Mouse (Mus musculus) heart, adult 9 months (tissue): ENCODE data around the gene Krt17.
"Not testable (repeated sequence)": the region's sequence is repeated elsewhere in the genome, so short reads cannot be mapped to it uniquely, and the experiment has no call there.

ENCODE experiments used
- DNase-seq, 2 experiments: peaks; one replicate each; pipeline ENCODE4 v3.0.0; 2022; ENCODE audit warnings: low spot score in 2 of 2

Gene Krt17

DNA sequence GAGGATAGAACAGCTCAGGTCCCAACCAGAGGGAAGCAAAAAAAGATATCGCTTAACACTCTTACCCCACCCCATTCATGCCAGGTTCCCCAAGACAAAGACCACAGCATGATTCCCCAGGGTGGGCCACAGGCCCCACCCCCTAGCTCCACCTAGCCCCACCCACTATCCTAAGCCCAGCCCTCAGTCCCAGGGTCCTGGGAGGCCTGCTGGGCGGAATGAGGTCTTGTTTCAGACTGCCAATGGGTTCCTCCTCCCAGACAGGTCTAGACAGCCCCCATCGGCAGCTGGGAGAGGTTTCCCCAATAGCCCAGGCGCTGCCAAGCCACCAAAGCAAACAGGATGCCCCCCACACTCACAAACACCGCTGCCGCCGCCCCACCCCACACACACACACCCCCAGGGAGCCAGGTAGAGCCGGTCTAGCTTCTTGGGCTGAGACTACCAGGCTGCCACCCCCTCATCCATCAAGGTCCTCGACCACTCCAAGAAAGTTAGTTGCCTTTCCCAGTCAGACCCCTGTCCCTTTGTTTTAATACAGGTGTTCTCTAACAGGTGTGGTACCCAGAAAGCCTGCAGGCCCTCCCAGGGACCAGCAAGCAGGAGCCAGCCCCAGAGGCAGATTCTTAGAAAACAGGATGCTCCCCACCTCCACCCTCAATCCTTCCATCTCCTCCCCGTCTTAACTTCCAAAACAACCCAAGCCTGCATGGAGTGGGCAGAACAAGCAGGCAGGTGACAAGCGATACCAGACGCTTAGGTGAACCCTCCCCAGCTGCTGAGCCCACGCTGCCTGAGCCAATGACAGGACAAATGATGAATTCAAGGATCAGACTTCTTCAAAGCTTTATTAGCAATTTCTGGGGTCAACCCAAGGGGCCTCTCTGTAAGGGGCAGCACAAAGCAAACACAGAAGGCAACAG, 1.5 kb upstream of the Krt17 start:
- no peak for DNase-seq

DNA sequence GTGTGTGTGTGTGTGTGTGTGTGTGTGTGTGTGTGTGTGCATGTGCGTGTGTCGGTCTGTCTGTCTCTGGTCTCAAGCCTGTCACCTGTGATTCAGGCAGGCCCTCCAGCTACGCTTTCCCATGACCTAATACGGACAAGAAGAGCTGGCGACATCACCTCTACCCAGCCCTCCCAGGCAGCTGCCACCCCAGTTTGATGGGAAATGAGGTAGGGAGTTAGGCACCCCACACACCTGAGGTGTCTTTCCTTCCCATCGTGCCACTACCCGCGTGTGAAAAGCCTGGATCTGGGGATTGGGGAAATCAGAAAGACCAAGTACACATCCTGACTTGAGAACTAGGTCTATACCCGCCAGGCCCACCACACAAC, 391 bp upstream of the Krt17 start:
- DNase-seq = no peak

DNA sequence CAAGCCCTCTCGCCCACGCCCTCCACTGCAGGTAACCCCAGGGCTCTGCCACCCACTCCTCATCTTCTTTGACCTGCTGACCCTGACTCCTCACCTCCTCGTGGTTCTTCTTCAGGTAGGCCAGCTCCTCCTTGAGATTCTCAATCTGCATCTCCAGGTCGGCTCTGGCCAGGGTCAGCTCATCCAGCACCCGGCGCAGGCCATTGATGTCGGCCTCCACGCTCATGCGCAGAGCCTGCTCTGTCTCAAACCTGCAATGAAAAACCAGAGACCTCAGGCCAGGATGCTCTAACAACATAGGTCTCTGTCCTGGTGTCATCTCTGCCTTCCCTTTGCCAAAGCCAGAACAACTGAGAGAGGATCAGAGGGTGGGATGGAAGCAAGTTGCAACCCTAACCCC, 1.8 kb downstream of the Krt17 start:
- no peak for DNase-seq

DNA sequence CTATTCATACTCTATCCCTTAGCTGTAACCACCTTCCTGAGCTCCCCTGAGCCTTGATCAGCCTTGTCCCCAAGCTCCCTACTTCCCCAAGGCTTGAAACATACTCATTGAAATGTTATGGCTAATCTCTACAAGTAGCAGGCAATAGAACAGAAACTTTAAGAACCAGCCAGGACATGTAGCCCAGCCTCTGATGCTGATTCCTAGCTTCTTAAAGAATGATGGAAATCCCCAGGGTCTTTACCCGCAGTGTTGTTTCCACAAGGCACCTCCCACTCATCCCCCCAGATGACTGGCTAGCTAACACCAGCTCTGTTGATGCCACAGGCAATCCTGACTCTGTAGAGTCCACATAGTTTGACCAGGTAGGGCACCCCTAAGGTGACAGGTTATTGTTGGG, 2.9 kb downstream of the Krt17 start:
- DNase-seq = no peak

DNA sequence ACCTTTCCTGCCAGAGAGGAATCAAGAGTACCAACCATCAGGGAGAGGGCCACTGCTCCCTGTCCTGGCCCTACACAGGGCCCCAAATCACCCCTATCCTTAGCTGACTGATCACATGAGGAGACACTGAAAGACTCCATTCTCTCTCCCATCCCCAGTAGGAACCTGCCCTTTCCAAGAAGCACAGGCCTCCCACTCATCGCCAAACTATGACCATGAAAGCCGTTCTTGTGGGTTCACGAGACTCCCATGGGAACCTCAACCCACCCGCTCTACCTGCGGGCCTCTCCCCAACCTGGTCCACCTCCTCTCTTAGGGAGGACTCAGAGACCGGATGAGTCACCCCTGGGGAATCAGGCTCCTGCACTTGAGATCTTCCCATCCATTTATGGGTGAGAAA, 5.3 kb downstream of the Krt17 start:
- DNase-seq = no peak

DNA sequence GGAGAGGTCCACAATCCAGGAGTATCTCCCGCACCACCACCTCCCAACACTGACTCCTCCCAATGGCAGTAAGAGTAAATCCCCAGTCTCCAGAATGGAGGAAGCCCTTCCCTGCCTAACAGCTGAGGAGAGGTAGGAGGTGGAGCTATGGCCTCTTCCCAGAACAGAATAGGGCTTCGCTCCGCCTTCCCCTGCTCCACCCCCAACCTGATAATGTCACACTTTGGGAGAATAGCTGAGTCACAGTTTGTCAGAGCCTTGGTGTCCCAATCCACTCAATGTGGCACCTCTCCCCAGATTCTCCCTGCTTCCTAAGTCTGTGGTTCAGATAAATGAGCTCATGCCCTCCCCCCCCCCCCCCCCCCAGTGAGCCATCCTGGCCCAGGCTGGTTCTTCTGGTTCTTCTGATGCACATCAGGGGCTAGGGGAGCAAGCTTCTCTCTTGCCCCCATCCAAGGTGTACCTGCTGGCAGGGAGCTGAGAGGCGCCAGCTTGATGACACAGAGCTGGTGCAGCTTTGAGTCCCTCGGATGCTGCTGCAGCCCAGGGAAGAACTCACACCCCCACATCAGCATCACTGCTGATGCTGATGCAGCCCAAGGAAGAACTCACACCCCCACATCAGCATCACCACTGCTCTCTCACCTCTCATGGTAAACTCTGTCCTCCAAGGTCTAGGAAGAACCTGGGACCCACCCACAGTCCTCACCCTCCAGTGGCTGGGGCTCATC, 6.3 kb downstream of the Krt17 start:
- no peak for DNase-seq

DNA sequence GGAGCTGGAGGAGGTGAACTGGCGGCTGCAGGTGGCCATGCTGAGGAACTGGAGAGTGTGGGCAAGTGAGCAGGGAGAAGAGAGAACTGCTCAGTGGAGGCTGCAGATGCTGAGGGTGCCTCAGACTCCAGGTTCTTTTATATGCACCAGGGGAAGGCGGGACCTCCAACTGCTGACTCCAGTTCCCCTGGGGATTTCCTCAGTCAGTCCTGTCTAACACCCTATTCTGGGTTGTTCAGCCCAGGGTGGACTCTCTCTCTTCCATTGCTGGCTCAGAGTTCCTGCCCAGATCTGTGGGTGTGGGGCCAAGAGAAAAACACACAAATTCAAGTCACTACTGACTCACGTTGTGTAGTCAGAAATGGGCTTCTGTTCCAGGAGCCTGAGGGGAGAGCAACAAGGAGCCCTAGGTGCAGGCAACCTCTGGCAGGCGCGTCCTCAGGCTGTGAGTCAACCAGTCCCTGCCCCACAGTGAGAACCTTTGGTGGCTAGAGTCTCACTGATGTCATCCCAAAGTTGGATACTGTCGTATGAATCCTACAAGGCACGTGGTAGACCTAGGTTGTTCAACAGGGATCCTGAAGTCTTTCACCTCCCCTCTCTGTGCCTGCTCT, 11.9 kb downstream of the Krt17 start, which contains the start of gene Krt16:
Gene Krt16 (minus strand): TSS at position 51 of the 614 bp plus-strand sequence.
- no peak for DNase-seq

DNA sequence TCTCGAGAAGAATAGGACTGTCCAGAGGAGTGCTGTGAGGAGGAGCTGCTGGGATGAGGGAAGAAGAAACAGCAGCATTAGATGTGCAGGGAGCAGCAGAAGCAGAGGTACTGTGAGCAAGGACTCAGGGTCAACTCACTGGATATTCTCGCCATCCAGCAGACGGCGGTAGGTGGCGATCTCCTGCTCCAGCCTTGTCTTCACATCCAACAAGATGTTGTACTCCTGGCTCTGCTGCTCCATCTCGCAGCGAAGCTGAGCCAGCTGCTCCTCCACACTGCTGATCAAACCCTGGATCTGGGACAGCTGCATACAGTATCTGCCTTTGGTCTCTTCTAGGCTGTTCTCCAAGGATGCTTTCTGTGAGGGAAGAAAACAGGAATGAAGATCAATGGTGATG, 14.4 kb downstream of the Krt17 start:
- DNase-seq = not testable (repeated sequence)

DNA sequence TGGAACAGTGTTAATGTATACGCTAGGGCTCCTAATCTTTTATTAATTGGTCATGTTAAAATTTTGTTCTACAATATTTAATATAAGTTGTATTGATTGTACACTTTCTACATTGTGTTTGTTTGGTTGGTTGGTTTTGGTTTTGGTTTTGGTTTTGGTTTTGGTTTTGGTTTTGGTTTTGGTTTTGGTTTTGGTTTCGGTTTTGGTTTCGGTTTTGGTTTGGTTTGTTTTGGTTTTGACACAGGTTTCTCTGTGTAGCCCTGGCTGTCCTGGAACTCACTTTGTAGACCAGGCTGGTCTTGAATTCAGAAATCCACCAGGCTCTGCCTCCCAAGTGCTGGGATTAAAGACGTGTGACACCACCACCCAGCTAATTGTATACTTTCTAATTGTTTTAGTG, 20.6 kb downstream of the Krt17 start:
- not testable (repeated sequence) for DNase-seq

DNA sequence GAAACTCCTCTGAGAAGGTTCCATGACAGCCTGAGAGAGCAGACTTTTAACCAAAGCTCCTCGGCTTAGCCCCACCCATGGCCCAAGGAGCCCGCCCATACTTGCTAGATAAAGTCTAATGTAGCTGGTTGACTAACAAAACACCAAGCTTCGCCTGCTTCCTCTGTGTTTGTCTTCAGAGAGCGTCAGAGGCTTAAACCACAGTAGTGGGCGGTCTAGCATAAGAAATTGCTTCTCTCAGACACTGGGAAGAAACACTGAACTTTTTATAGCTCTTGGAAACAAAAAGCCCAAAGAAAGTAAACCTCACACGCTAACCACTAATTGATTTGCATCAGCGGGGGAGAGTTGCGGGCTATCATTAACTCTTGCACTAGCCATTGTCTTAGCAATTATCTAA, 39.1 kb downstream of the Krt17 start:
- no peak for DNase-seq

DNA sequence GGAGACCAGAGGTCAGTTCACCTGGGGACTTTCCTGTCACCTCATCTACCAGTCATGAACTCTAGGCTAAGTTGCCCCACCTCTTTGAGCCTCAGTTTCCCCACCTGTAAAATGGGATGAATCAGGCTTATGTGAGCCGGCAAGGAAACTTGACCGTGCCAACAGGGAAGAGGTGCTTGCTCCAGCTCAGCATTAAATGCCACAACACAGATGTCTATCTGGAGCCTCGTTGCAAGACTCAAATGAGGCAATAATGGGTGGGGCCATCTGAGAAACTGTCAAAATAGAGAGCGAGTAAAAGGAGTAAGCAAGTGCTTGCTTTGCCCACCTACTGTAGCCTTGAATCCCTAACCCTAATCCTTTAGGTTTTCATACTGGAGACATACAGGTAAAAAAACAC, 41.5 kb downstream of the Krt17 start:
- DNase-seq = no peak

DNA sequence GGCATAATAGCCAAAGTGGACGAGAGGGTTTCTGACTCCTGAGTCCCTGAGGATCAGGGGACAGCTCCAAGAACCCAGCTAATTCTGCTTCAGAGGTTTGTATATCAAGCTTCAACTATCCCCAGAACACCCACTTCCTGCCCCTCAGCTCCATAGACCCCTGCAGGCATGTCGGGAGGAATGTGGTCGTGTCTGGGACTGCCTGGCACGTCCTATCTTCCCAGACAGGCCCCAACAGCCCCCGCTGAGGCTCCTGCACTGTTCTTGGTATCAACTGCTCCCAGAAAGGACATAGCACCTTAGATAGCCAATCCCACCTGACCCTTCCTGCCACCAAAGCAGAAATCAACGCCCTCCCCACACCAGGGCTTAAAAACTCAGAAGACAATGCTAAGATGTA, 52.3 kb downstream of the Krt17 start:
- DNase-seq = no peak

DNA sequence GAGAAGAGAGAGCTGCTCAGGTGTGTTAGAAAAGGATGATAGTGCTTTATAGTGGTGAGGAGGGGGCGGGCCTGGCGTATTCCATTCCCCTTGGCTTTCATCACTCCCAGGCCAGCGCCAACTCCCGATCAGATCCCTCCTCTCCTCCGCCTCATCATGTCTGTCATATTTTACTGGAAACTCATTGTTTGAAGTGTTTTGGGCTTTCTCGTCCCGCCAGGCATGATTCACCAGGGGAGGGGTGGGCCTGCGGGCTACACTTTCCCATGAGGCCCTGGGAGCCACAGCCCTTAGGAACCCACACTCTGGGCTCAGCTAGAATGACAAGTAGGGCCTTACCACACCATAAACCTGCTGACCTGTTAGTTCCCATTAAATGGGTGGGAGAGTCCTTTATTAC, 53.3 kb downstream of the Krt17 start, which contains the start of gene Krt14:
Gene Krt14 (minus strand): TSS at position 51 of the 400 bp plus-strand sequence.
- DNase-seq = no peak
